Mouse (Mus musculus) thymus, postnatal 0 days (tissue): ENCODE results near the gene Lif. TPM values are rescaled to one million over a fixed set of nuclear protein-coding genes. Genes with fewer than 3 reads are reported as not detected.

Experiments
- polyA plus RNA-seq: library from polyadenylated mRNA; unstranded; fragments of >200 nt; fragmentation: Nextera tagmentation; extraction: Ambion mirVana; gene quantifications from 2 replicates; pipeline ENCODE4 v1.2.1, GENCODE M21; 2015

Gene Lif
- polyA plus RNA-seq, 1 experiment from 2014 or later: 0.65 TPM

Other genes with a start within 250 kb of the Lif start
- gene Sec14l4, start 226.1 kb upstream of the Lif start, polyA plus RNA-seq: 0.08 and 0.27 TPM in 2 replicates
- gene Sec14l3, start 192.7 kb upstream of the Lif start, polyA plus RNA-seq: 0.64 and 0.91 TPM in 2 replicates
- 4.1 and 5.3 TPM in 2 replicates for gene Mtfp1, start 162.1 kb upstream of the Lif start, polyA plus RNA-seq
- gene Sec14l2, start 134.1 kb upstream of the Lif start, polyA plus RNA-seq: 0.30 and 0.54 TPM in 2 replicates
- gene Rnf215, start 122.4 kb upstream of the Lif start, polyA plus RNA-seq: 18.9 and 19.6 TPM in 2 replicates
- 2.0 and 2.2 TPM in 2 replicates for gene Ccdc157, start 97.3 kb upstream of the Lif start, polyA plus RNA-seq
- gene Sf3a1, start 97.2 kb upstream of the Lif start, polyA plus RNA-seq: 35.4 and 42.0 TPM in 2 replicates
- gene Tbc1d10a, start 70.8 kb upstream of the Lif start, polyA plus RNA-seq: 50.1 and 58.2 TPM in 2 replicates
- gene Castor1, start 39.3 kb upstream of the Lif start, polyA plus RNA-seq: 37.9 and 45.8 TPM in 2 replicates
- gene Osm, start 21.1 kb upstream of the Lif start, polyA plus RNA-seq: 2.1 and 2.6 TPM in 2 replicates
- gene Hormad2, start 183.5 kb downstream of the Lif start, polyA plus RNA-seq: 1.8 and 2.1 TPM in 2 replicates